Mouse (Mus musculus) heart, postnatal 0 days (tissue): Measurements from ENCODE around the gene Cyp4v3.

Experiments used
- CTCF ChIP-seq: IDR thresholded peaks from 2 replicates; pipeline ENCODE4 v1.5.1; 2016; ENCODE audit warnings: antibody characterized with exemption, control low read depth, low read depth
- EP300 ChIP-seq: IDR thresholded peaks from 2 replicates; pipeline ENCODE4 v1.6.1; 2016; ENCODE audit warnings: antibody characterized with exemption, low read depth

GRCm38 (mm10) chr8:45267611-45268391 lies 65.2 kb downstream of the Cyp4v3 start:
- no peak for TF ChIP-seq CTCF
- no peak for TF ChIP-seq EP300
